24 mouse cellular contexts compared by ENCODE assay signal in genomic region chr16:85061725-85062124, GRCm38 (mm10).
DNase-seq lines count a peak whose midpoint lies in the region; TF ChIP-seq lines count a peak whose summit lies in the region.
"Had no signal": no experiment of that assay in that cellular context is flagged by ENCODE, and none has a peak within 500 bp of the region (broad histone marks: within the 10 kb centered on the region; RNA-seq: fewer than 3 reads in every experiment).

No protein-coding gene starts in this region.

- no peaks in the 10 kb centered on the region for H3K4me1 ChIP-seq in embryonic fibroblast, embryonic 13.5 days (ENCODE audit: control insufficient read depth, insufficient read depth, low read length)
- H3K4me1 ChIP-seq: liver, embryonic 12.5 days had no signal

- 0 out of 2 replicates have a peak overlapping the region, but pooled peaks have one; percentile 20 for H3K27ac ChIP-seq in embryonic fibroblast, embryonic 13.5 days (ENCODE audit: insufficient read depth, low read length)
- H3K27ac ChIP-seq: forebrain, embryonic 13.5 days; heart, embryonic 10.5 days; hindbrain, embryonic 15.5 days; kidney, postnatal 0 days; limb, embryonic 12.5 days; liver, embryonic 12.5 days; midbrain, embryonic 13.5 days; neural tube, embryonic 12.5 days; stomach, embryonic 15.5 days had no signal

- peak; percentile 27 to 83 for DNase-seq in adrenal gland, adult (ENCODE audit: inconsistent age in 2 of 2, low spot score in 1 of 2)
- no peak for DNase-seq in adrenal gland, postnatal 25 days
- DNase-seq in kidney, postnatal 36 days: peak; percentile 12 to 59
- no peak for DNase-seq in kidney, adult 18-20 months
- DNase-seq in adrenal gland, adult 8-10 months: peak; percentile 58
- DNase-seq in layer of hippocampus, postnatal 10 days (ENCODE audit: low spot score in 2 of 2): no peak
- DNase-seq in spleen, postnatal 10 days (ENCODE audit: low spot score in 2 of 2): no peak
- DNase-seq: cerebellum, adult 11 months; cerebellum, postnatal 10 days; gastrocnemius, postnatal 10 days; heart, postnatal 4 days; lung, adult 2 months; right cerebral cortex, postnatal 4 days; thymus, postnatal 36 days had no signal

- no peak for TF ChIP-seq POLR2A in embryonic fibroblast, embryonic 13.5 days (IDR thresholded peaks at IDR 0.05; ENCODE audit: low read depth, low read length)

- no peak for TF ChIP-seq CTCF in embryonic fibroblast, embryonic 13.5 days (IDR thresholded peaks at IDR 0.05; ENCODE audit: borderline replicate concordance, insufficient read depth, low read length)

- no peak overlapping the region for H3K4me3 ChIP-seq in embryonic fibroblast, embryonic 13.5 days (ENCODE audit: insufficient read depth, low read length)
- H3K4me3 ChIP-seq: forebrain, embryonic 13.5 days; heart, embryonic 10.5 days; hindbrain, embryonic 15.5 days; limb, embryonic 12.5 days; liver, embryonic 12.5 days; midbrain, embryonic 13.5 days; neural tube, embryonic 12.5 days; stomach, embryonic 15.5 days had no signal

Comparison
In these comparisons a context has a peak if more than half of its experiments do, and no peak if none do; other contexts are left out.
1. DNase-seq: peak in adrenal gland, adult (2 of 2), kidney, postnatal 36 days (2 of 2) and adrenal gland, adult 8-10 months (single experiment); none in adrenal gland, postnatal 25 days (single experiment), kidney, adult 18-20 months (single experiment), layer of hippocampus, postnatal 10 days (0 of 2) and spleen, postnatal 10 days (0 of 2).